Mouse (Mus musculus) embryo, embryonic 10.5 days (tissue): Measurements from ENCODE around the gene Brinp2.

Experiments used
- DNase-seq: peaks from one replicate; pipeline ENCODE4 v3.0.0-alpha.2; 2015; ENCODE audit warnings: low spot score

The Brinp2 gene

GRCm38 (mm10) chr1:158356051-158356461 lies at the start of gene Brinp2:
Gene Brinp2 (minus strand): TSS chr1:158356326.
- peak; percentile 90 for DNase-seq

DNA sequence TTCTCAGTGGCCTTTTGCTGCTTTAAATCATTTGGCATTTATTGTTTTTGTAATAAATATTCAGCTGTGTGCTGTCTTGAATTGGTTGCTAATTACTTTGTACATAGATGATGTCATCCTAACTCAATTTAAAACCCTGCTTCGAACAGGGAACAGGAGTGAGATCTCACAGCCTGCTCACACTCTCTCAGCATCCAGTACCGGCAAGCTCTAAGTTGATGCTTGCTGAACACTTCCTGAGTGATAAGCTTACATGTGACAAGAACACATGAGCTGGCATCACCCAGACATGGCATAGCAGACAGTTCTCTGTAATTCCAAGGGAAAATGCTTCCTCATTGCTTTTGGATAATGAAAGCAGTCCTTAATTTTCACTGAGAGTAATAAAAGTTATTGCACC lies 44.8 kb upstream of the Brinp2 start:
- DNase-seq: no peak

GRCm38 (mm10) chr1:158397058-158397457 lies 40.9 kb upstream of the Brinp2 start:
- no peak for DNase-seq

GRCm38 (mm10) chr1:158390693-158391092 lies 34.6 kb upstream of the Brinp2 start:
- DNase-seq: no peak

- DNase-seq: no peak
These were observed 32.9 kb upstream of the Brinp2 start for GRCm38 (mm10) chr1:158388995-158389394.

DNA sequence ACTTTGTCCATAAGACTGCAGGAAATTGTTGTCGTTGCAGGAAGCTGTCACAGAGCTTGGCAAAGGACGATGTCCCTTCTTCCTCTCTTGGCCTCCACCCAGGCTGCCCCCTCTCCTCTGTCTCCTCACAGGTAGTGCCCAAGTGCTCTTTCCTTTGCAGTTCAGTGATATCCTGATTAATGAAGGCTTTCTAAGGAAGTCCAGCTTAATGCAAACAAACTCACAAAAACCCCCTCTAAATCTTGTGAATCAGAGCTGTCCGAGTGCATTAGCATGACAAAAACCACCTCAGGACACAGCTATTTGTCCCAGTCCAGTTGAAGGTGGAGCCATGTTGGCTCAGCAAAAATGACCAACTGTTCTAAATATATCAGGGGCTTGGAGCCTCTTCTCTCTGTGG lies 30.7 kb upstream of the Brinp2 start:
- DNase-seq: peak; percentile 51

DNA sequence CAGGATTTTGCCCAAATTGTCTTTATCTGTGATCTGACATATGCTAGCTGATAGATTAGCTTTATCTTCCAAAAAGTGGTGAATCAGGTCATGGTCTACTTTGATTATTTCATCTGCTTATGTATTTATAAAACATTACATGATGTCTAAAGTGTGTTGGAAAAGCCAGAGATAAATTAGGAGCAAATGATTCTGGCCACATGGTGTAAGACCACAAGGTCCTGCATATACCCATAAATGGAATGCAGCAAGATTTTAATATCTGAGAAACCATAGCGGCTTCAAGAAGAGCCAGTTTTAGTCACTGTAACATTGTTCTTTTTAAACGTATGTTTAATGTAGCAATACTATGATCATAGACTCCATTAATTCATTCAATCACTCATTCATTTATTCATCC lies 29.2 kb upstream of the Brinp2 start:
- no peak for DNase-seq

DNA sequence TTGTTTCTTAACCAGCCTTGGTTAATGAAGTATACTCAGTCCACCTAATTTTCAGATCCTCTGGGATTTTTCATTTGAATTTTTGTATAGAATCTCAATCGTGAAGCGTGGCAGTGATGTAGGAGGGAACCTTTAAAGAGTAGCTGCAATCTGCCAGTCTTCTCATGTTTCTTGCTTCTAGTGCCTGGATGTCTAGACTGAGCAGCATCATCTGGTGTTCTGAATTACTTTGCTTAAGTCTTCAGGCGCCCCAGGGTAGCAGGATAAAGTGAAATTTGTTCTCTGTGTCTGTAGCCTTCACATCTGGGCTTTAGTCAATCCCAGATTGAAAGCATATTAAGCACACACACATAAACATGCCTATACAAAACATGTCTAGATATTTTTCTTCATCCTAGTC lies 27.1 kb upstream of the Brinp2 start:
- DNase-seq: no peak

DNA sequence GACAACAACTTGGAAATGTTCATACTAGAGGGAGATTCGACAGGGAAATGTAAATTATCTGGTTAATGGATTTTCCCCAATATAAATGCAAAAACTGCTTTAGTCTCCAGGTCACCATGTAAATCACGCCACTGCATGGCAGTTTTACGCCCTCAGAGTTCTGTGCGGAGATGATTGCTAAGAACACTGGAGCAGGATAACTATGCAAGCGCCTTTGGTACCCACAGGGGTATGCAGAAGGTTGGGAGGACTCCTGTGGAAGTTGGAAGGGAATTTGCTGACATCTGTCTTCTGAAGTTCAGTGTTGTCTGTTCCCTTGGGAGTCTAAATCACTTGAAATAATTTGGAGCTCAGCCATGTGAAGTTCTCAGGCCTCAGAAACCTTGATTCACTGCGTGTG lies 26.2 kb upstream of the Brinp2 start:
- DNase-seq: no peak

- peak; percentile 50 for DNase-seq
These were observed 8.3 kb upstream of the Brinp2 start for GRCm38 (mm10) chr1:158364461-158364860.

- DNase-seq: peak; percentile 64
These were observed 6.4 kb upstream of the Brinp2 start for GRCm38 (mm10) chr1:158362292-158363101.

DNA sequence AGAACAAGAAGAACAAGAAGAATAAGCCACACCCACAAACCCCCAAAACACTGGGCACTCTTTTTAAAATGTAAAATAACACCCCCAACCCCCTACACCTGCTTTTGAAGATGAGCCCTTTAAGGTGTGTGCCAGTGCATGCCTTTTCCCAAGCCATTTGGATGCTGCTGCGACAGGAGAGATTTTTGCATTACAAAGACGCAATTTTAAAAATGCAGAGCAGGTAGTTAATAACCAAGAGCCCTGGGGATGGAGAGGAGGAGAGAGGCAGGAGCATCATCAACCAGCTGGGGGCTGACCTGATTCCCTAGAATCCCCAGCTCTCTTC lies 5.8 kb upstream of the Brinp2 start, which contains the start of gene Astn1:
Astn1 (plus strand) TSS at position 310 of the 328 bp plus-strand sequence.
- DNase-seq: no peak

GRCm38 (mm10) chr1:158355177-158356050 lies 712 bp downstream of the Brinp2 start:
- DNase-seq: peak; percentile 28

DNA sequence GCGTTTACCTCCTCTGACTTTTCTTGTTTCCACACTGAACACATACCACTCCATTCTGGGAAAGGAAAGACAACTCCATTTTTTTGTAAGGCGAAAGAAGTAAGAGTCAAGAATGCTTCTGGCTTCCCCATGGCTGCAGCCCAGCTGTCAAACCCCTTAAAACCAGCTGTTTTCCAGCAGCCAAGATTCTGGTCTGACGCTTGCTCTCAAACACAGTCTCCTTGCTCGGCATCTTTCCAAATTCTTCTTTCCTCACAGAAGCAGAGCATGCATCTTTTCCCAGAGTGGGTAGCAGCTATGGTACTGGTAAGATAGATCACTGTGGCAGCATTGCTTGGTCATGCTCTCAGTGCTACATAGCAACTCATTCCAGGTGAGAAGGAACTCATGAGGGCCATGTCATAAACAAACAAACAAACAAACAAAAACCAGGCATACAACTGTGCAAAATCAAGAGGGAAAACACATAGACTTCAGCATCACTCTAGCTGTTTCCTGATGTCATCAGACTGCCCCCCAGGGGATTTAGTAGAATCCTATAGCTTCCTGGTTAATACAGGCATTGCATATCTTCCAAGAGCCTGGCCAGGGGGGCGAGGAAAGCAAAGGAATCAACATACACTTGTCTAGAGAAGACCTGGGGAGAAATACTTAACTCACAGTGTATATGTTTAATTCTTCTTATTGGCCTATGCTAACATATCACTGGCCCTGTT lies 2.3 kb downstream of the Brinp2 start:
- DNase-seq: no peak

DNA sequence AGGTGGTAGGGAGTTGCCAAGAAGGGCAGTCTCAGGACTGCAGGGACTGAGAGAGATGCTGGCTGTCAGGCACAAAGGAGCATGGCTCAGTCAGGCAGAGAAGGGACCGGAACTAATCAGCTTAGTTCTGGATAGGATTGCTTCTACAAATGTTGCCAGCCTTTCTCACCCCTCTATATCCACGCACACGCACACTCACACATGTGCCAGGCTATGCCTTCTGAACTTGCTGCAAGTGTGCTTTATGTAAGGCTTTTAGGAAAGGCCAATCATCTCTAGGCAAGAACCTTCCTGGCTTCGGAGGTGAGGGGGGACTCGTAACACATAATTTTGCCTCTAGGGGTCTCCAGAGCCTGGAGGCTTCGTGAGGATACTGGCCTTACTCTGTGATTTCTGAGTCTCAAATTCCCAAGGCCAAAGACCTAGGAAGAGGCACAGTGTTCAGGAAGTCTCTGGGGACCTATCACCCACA lies 12.8 kb downstream of the Brinp2 start:
- peak; percentile 74 for DNase-seq

DNA sequence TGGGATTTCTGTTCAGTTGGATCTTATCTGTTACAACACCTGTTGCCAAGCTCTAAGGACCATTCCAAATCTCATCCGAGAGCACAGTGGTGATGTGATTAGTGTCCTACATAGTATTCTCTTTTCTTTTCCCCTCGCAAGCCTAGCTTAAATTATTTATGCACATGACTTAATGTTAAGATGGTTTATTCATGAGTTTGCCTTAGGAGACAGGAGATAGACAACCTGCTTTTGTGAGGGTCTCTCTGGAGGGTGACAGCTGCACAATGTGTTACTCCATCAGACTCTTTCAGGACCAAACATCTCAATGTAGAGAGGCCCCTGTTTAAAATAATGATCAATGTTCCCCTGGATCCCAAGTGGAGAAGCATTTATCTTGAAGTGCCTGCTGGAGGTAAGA lies 27.3 kb downstream of the Brinp2 start:
- no peak for DNase-seq

DNA sequence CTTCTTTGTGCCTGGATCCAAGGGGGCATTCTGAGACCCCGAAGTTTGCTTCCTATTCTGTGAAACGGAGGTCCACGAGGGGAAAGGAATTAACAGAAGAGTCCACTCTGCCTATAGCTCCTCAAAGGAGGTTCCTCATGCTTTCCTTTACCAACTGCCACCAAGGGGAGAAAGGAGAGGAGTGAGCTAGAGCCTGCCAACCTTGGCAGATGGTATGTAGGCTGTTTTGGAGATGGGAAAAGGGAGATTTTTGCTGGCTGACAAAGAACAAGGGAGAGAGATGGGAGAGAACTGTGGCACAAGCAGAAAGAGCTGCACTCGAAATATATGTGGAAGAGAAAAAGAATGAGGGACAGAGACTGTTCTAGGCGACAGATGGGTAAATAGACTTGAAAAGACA lies 28.0 kb downstream of the Brinp2 start:
- no peak for DNase-seq

DNA sequence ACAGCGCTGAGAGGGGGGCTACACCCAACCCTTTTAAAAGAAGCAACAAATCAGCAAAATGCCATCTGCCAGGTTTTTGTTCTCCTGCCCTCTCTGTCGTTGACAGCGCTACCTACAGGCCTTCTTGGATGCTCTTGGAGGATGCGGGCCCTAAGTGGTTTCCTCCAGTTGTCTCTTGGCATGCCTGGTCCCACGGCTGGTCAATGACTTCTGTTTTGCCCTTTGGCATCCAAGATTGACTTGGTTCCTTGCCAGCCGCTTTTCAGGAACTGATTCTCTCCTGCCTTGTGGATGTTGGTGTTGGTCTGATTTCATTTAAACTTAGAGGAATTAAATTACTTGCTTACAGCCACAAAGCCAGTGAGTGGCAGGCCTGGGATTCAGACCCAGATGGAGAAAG lies 32.8 kb downstream of the Brinp2 start:
- no peak for DNase-seq

- no peak for DNase-seq
These were observed 45.5 kb downstream of the Brinp2 start for GRCm38 (mm10) chr1:158310426-158311156.

GRCm38 (mm10) chr1:158297042-158297441 lies 59.1 kb downstream of the Brinp2 start:
- DNase-seq: no peak

GRCm38 (mm10) chr1:158296287-158296931 lies 59.7 kb downstream of the Brinp2 start:
- DNase-seq: no peak
